Mouse (Mus musculus): ENCODE data around the gene Polr1b.
A peak's percentile ranks its signal among the peaks of the same experiment; 100 is the strongest.

Polr1b gene

DNA sequence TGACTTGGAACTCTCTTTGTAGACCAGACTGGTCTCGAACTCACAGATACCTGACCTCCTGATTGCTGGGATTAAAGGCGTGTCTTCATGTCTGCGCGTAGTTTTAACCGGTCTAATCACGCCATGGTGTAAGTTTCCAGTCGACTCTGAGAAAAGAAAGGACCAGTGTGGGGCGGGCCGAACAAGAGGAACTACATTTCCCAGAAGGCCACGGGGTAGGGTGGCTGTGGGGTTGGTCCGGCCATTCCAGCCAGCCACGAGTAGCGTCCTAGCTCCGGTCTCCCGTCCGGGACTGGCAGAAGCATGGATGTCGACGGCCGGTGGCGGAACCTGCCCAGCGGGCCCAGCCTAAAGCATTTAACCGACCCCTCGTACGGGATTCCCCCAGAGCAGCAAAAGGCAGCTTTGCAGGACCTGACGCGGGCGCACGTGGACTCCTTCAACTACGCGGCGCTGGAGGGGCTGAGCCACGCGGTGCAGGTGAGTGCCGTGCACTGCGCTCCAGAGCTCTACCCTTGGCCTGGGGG is at the start of gene Polr1b:
Gene Polr1b, plus strand, starts transcription at position 212 of the 527 bp plus-strand sequence.
- DNase-seq (ENCODE audit: low spot score) = peak; percentile 90

DNA sequence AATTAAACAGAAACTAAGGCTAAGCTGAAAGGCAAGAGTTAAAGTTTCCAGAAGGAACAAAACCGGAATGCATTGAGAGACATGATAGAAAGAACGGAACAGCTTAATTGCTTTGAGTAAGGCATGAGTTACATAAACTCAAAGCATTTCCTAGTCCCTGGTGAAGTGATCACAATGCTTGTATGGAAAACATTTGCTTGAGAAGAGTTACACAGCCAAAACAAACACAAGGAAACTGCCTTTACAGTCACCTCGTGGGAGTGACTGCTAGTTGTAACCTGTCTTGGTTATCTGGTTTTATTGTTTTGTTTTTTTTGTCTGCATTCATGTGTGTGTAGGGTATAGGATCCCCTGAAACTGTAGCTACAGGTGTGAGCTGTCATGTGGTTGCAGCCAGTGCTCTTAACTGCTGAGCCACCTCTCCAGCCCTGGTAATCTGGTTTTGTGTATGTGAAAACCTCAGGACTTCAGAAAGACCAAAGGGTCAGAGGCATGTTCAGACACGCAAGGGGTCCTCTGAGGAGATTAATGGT is 48.3 kb upstream of the Polr1b start:
- DNase-seq (ENCODE audit: low spot score) = no peak

DNA sequence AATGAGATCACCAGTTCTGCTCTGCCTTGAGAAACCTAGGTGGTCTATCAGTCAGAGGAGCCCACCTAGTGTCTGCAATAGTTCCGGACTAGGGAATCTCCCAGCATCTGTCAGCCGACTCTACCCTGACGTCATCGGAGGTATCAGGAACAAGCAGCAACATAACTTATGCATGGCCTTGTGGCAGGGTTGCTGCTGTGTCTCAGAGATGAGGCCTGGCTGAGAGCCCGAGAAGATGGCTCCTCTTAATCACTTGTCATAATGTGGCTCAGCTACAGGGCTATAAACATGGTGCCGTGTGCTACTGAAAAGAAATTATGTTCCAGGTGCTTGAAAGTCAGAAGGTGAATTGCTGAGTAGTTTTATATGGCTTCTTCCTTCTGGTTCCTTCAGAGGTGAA is 45.1 kb upstream of the Polr1b start:
- DNase-seq (ENCODE audit: low spot score) = no peak

DNA sequence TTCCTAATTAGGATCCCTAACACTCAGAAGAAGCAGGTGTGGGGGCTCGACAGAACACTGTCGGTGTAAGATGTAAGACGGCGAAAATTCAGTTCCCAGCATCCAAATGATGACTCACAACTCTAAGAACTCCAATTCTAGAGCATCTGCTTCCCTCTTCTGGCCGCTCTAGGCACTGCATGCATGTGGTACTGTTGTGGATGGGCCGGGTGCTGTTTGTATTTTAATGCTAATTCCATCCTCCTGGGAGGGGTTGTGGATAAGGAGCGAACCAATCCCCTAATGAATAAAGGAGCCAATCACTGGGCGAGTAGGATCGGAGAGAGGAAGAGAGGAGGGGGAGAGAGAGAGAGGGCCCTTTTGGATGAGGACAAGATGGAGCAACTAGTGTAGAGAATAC is 44.2 kb upstream of the Polr1b start:
- DNase-seq (ENCODE audit: low spot score) = no peak

- no peak for DNase-seq (ENCODE audit: low spot score)
Measured at GRCm38 (mm10) chr2:129057256-129057655, 43.5 kb upstream of the Polr1b start.

DNA sequence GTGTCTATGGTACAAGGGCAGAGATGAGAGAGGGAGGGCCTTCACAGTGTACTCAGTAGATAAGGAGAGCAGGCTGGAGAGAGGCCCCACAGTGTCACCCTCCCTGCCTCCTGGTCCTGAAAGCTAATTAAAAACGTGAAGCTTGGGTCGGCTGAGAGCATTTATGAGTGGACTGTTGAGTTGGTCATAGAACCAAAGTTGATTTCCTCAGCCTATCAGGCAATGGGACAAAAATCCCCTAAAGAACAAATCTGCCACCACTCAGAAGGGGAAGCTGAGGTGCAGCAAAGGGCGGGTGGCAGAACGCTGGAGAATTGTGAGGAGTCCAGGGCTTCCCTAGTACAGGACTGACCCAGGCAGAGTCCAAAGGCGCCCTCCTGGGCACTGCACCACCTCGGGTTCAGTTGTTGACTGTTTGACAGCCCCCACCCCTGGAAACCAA is 42.9 kb upstream of the Polr1b start:
- DNase-seq (ENCODE audit: low spot score) = no peak

- DNase-seq (ENCODE audit: low spot score) = no peak
Measured at GRCm38 (mm10) chr2:129061456-129062059, 39.2 kb upstream of the Polr1b start.

GRCm38 (mm10) chr2:129065437-129066282 is 35.1 kb upstream of the Polr1b start, which contains the start of gene Ttl:
Ttl (plus strand) TSS chr2:129065942.
- DNase-seq (ENCODE audit: low spot score) = peak; percentile 63

DNA sequence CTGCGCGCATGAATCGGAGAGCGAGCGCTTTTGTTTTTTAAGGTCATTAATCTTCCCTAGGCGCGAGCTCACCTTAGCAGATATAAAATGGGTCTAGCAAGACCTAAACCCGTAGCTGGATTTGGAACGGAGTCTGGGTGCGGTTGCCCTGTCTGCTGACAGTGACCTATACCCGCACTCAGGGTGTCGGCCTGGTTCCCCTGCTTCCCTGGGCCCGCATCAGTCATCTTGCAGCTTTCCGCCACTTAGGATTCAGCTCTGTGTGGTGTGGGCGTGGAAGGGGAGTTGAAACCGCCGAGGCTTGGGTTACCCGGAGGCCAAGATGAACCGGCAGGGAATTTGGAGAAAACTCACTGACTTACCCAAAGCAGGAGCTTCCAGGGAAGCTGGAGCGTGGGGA is 34.5 kb upstream of the Polr1b start:
- DNase-seq (ENCODE audit: low spot score) = no peak

GRCm38 (mm10) chr2:129070296-129070695 is 30.5 kb upstream of the Polr1b start:
- no peak for DNase-seq (ENCODE audit: low spot score)

- no peak for DNase-seq (ENCODE audit: low spot score)
Measured at GRCm38 (mm10) chr2:129078313-129078712, 22.5 kb upstream of the Polr1b start.

GRCm38 (mm10) chr2:129079194-129079593 is 21.6 kb upstream of the Polr1b start:
- DNase-seq (ENCODE audit: low spot score) = no peak

DNA sequence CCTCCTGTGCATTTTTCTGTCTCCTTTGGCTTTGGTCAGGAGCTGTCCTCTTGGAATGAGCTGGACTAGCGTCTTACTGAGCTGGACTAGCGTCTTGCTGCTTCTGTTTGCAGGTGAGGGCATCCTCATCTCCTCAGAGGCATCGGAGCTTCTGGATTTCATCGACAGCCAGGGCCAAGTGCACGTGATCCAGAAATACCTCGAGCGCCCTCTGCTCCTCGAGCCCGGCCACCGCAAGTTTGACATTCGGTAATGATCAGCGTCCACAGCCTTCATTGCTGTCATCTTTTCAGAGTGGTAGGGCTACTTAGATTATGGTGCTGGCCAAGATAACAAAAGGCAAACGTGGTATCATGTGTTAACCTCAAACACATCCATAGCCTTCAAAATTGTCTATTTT is 19.7 kb upstream of the Polr1b start:
- DNase-seq (ENCODE audit: low spot score) = no peak

GRCm38 (mm10) chr2:129083514-129083913 is 17.3 kb upstream of the Polr1b start:
- DNase-seq (ENCODE audit: low spot score) = no peak

- DNase-seq (ENCODE audit: low spot score) = no peak
Measured at GRCm38 (mm10) chr2:129084959-129085358, 15.8 kb upstream of the Polr1b start.

GRCm38 (mm10) chr2:129087520-129087919 is 13.3 kb upstream of the Polr1b start:
- no peak for DNase-seq (ENCODE audit: low spot score)

- DNase-seq (ENCODE audit: low spot score) = no peak
Measured at GRCm38 (mm10) chr2:129090370-129090769, 10.4 kb upstream of the Polr1b start.

DNA sequence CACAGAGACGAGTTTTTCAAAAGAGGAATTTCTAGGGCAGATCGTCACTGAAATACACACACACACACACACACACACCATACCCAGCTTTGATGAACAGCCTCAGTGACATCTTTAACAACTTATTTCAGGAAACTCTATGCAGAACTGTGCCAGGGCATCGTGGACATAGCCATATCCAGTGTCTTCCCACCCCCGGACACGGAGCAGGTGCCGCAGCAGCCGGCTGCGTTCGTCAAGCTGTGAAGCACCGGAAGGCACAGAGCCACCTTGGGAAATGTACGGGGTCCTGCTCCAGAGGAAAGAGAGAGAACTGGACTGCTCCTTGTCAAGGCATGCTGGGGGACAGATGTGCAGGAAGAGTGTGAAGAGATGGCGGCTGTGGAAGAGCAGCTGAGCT is 8.0 kb upstream of the Polr1b start:
- no peak for DNase-seq (ENCODE audit: low spot score)

- no peak for DNase-seq (ENCODE audit: low spot score)
Measured at GRCm38 (mm10) chr2:129093926-129094724, 6.7 kb upstream of the Polr1b start.

DNA sequence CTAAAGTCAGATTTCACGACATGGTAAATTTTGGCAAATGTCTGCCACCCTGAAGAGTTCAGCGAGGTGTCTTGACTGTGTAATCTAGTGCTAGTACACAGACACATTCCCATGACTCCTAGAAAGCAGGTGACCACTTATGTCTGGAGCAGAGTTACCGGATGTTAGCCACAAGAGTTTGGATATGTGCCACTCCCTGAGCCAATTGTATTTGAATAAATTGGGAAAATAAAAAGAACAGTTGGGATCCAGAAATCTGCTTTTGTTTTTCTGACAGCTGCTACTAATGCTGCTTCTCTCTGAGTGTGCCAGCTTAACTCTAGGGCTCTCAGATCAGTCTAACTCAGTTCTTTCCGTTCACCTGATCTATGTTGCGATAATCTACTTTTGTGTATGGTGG is 12.1 kb downstream of the Polr1b start:
- DNase-seq (ENCODE audit: low spot score) = no peak

DNA sequence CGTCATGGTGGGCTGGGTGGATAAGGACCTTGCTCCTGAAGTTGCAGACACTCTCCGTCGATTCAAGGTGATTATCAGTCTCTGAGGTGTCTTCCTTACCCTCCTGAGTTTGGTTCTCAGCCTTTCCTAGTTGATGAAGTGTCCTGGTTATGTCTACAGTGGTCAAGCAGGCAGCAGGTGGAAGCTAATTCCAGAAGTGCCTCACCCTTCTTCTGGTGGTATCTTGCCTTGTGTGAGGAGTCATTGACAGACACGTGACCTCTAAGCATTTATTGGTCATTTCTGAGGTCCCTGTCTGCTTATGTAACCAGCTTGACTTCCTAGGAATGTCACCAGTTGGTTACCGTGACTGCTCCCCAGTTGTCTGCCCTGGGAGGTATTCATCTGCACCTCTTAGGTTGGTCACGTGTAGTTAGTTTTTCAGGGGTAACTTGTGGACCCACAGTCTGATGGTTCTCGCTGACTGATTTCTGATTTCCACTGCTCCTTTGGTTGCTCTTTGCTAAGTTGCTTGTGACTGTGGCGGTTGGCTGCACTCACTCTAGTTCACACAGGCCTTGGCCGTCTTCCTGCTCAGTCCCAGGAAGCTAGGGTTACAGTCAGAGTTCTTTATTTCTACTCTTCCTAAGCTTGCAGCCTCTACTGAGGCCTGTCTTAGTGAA is 15.0 kb downstream of the Polr1b start:
- no peak for DNase-seq (ENCODE audit: low spot score)

DNA sequence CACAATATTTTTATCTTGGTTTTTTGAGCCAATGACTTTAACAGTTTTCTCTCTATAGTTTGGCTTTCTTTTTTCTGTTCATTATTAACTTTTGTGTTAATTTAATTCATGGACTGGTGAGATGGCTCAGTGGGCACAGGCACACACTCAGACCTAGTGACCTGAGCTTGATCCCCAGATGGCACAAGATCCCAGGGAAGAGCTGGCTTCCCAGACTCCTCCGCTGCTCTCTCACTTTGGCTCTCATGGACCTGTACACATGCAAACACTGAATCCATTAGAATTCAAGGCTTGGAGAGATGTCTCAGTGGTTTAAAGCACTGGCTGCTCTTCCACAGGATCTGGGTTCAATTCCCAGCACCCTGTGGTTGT is 15.6 kb downstream of the Polr1b start:
- no peak for DNase-seq (ENCODE audit: low spot score)
